Mouse (Mus musculus) left cerebral cortex, adult 11 months (tissue): ENCODE data around the gene Gsdma3.
A peak's percentile ranks its signal among the peaks of the same experiment; 100 is the strongest.

Source experiments
- DNase-seq: peaks from one replicate; pipeline ENCODE4 v3.0.0; 2022; ENCODE audit warnings: low spot score

The Gsdma3 gene

DNA sequence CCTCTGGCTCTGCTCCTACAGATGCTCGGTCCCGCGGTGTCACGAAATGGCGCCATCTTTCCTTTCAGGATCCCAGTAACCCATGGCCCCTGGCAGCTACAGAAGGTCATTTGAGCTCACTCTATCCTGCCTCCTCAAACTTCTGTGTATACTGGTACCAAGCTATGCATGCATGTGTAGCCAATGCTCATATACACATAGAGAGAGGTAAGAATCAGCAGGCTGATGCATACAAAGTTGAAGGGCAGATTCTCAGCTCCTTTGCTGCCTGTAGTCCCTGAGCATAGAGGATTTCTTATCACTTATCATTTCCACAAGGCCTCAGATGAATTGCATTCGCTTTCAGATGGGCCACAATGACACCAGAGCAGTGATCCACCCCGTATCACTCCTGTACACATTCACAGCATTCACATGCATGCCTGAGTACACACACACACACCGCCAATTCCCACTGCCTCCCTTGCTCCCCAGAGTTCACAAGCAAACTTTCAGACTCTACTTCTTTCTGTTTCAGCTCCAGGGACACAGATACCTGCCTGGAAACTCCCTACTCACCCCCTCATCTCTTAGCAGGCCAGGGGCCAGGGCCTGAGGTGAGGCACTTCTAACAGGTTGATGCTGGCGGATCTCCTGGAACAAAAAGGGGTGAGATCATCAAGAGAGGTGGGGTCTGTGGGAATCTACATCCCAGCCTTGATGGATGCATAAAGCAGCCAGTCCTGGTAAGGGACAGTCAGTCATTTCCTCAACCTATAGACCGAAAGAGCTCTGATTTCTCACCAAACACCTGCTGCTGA, at the start of gene Gsdma3, which contains the start of gene Gm12355:
TSS of gene Gsdma3 (plus strand) at position 750 of the 800 bp plus-strand sequence.
TSS of gene Gm12355 (minus strand) at position 51 of the 800 bp plus-strand sequence.
- no peak for DNase-seq

DNA sequence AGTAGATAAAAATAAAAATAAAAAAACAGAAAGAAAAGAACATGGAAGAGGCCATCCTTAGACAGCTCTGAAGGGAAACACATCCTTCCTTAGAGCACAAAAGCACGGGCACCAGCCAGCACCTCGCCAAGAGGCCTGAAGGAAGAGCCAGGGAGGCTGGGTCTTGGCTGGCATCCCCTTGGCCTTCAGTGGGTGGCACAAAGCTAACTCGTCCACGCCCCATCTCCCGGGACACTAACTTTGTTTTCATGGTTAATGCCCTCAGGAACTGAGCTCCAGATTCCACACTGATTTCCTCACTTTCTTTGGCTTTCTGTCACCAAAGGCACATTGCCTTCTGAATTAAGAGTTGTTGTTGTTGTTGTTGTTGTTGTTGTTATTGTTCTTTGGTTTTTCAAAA, 48.4 kb upstream of the Gsdma3 start:
- DNase-seq = no peak

- DNase-seq = no peak
Measured at GRCm38 (mm10) chr11:98580301-98581121, 45.6 kb upstream of the Gsdma3 start.

DNA sequence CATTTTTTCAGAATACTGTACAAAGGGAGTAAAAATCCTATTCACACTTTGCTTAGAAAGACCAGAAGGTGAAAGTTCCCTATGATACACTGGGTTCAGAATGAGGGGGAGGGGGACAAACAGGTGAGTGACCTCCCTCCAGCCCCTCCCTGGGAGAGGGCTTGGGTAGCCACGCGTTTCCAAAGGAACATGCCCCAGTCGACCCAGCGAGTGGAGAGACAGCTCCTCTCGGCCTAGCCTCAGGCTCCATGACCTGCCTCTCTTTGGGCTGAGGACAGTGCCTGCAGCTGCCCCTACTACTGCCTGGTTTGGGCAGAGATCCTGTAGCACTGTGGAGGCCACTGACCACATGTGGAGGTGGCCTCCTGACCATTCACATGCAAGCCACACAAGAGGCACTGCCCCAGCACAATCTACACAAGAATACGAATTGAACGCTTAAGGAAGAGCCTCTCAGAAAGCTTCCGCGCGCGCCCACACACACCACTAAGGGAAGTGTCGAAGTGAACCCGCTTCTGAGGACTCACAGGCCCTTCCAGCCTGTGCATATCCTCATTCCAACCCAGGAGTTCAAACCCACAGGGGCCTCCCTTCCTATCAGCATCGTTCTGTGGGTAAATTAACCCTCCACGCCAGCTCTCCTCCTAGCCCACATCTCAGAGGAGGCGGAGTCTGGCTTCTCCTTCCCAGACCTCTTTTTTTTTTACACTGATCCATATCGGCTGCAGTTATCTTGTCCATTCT, 44.7 kb upstream of the Gsdma3 start:
- DNase-seq = no peak

DNA sequence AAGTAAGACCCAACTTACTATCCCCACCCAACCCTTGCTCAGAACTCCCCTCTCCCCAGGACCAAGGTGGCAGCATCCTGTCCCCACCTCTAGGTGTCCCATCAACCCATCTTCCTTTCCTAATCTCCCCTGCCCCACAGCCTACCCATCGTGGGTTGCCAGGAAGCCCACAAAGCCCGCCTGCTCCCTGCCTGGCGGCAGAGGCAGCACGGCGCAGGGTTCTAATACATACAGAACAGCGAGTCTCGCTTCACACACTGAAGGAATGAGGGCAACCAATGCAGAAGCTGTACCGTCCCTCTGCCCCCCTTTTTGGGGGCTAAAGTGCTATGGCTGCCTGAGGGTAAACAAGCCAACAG, 44.2 kb upstream of the Gsdma3 start:
- DNase-seq = no peak

GRCm38 (mm10) chr11:98582551-98583264, 43.5 kb upstream of the Gsdma3 start:
- no peak for DNase-seq

DNA sequence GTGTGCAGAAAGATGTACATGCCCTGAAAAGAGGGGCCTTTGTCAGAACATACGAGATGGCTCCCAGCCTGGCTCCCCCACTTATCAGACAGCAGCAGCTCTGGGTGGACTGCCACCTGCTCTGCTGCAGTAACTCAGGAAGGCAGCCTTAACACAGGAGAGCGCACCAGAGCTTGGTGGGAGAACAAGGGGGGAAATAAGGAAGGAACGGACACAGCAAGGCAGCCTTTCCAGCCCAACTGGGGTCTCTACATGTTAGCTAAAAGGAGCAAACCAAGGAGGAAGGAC, 43.0 kb upstream of the Gsdma3 start:
- DNase-seq = no peak

DNA sequence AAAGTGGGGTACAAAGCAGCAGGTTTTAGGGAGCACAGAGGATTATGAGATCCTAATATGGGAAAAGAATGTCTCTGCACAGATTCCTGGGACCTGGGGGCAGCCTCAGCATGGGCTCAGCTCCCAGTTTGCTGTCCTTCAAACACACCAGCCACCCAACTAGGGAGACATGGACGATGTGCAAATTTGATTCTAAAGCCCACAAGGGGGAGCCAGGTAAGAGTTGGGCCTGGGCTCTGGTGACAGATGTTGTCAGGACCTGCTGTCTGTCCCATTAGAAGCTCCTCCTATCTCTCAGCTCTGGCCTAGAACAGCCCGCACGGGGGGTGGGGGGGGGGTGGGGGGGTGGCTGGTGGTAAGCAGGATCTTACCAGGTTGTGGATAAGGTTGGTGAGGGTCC, 42.6 kb upstream of the Gsdma3 start:
- DNase-seq = no peak

DNA sequence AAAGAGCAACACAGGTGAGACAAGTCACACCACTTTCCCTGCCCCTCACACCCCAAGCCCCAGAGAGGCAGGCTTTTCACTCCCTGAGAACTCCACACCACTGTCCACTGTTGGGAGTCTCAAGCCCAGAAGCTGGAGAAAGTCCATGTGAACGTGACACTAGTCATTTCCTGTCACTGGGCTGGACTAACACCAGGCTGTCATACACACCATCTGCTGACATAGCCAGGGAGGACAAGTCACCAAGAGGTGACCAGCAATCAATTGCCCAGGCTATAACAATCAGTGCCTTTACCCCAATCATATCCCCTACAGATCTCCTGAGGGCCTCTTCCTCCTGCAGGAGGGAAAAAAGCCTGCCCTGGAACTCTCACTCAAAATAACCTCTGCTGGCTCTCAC, 42.0 kb upstream of the Gsdma3 start:
- no peak for DNase-seq

DNA sequence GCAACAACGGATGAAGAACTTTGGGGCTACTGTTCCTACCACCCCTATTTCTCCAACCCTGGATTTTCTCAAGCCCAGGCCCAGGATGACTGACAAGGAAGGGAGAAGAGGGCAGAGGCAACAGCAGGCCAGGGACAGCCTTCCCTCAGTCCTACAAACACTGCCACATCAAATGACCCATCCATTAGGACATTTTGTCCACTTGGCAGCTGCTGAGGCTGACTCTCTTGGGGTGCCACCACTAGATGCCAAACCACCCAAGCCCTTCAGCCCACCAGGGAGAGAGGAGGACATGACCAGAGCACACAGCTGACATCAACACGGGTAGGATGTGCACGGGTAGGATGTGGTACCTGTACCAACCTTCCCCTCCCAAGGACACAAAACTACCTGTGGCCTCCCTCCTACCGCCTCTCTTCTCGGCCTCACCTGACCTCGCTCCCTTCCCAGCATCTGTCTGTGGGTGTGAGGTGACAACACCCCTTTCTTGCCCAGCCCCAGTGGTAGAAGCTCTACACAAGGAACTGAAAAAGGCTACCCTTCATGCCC, 41.5 kb upstream of the Gsdma3 start:
- no peak for DNase-seq

DNA sequence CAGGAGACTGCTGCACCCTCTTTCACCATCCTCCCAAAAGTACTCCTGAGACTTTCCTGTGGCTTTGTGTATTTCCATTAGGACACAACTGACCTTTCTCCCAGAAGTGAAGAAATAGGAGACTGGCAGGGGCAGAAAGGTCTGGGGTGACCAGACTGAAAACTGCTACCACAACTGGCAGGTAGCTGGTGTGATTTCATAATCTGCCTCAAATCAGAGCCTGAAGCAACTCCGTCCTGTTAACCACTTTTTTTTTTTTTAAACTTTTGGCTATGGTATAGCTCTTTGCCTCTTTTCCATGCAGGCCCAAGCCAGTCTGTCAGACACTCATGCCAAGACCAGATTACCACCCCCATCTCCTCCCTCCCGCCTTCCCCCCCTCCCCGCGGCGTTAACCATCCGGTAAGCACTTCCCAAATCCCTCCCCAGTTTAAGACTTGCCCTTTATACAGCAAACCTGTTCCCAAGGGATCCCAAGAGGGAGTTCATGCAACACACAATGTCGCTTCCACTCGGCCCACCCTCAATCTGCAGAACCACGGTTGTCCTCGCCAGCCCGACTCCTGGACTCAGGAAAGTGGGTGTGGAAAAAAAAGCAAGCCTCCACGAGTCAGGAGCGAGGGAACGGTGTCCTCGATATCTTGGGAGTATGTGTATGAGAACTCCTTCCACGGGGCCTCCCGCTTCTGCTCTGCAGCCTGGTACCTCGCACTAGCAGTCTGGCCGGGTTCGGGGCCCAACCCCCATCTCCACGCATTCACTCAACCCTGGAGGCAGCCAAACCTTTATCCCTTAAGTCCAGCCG, 39.9 kb upstream of the Gsdma3 start:
- peak; percentile 14 for DNase-seq

- peak; percentile 96 for DNase-seq
Measured at GRCm38 (mm10) chr11:98586892-98587563, 39.1 kb upstream of the Gsdma3 start, which contains the start of gene Ormdl3. Gene Ormdl3, minus strand, starts transcription at chr11:98587368.

DNA sequence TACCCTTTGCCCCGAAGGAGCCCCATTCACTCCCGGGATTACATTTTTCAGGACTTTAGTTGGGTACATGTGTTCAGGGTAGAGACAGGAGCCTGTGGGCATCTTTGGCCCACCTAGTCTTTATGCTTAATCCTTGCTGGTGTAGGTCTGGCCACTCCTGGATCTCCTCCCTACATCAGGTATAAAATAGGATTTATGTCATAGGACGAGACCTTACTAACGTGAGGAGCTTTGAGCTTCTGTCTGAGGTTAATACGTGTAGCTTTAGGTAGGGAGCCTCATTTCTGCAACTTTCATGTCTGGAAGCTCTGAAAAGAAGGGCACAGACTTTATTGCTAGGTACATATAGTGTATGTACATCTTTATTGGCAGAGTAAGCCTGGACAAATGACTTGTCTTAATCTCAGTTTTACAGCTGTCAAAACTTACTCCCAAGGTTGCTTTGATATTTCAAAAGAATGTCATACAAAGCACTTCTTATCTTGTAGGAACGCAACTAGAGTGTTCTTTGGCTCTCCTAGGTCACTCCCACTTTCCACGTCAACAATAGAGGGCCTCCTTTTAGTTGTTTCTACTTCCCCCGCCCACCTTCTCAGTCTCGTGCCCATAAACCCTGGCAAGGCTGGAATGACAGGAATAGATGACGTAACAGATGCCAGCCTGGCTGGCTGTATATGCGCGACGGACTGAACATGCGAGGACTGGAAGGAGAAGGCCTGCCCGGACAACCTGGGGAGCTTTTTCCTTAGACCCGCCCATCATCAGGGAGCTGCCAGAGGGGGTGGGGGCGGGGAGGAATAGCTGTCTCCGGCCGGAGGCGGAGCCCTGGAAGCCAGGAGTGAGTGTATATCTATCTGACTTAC, 38.2 kb upstream of the Gsdma3 start:
- peak; percentile 34 for DNase-seq

DNA sequence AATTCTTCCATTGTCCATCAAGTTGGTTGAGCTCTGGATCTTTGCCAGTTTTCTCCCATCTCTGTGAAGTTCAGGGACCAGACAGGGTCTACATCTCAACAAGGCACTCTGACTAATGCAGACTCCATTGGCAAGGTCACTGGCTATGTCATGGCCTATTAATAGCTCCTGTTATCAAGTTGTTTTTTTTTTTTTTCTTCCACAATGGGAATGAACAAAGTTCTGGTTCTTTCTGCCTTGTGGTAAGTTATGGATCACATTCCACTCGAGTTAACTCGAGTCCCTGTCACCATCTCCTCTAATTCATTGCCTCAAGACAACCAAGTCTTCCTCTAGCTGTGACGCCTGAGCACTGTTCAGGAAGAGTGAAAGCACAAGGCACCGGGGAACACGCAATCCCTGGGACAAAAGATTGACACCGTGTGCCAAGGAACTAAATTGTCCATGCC, 37.3 kb upstream of the Gsdma3 start:
- no peak for DNase-seq

GRCm38 (mm10) chr11:98589306-98589705, 36.9 kb upstream of the Gsdma3 start:
- DNase-seq = no peak

DNA sequence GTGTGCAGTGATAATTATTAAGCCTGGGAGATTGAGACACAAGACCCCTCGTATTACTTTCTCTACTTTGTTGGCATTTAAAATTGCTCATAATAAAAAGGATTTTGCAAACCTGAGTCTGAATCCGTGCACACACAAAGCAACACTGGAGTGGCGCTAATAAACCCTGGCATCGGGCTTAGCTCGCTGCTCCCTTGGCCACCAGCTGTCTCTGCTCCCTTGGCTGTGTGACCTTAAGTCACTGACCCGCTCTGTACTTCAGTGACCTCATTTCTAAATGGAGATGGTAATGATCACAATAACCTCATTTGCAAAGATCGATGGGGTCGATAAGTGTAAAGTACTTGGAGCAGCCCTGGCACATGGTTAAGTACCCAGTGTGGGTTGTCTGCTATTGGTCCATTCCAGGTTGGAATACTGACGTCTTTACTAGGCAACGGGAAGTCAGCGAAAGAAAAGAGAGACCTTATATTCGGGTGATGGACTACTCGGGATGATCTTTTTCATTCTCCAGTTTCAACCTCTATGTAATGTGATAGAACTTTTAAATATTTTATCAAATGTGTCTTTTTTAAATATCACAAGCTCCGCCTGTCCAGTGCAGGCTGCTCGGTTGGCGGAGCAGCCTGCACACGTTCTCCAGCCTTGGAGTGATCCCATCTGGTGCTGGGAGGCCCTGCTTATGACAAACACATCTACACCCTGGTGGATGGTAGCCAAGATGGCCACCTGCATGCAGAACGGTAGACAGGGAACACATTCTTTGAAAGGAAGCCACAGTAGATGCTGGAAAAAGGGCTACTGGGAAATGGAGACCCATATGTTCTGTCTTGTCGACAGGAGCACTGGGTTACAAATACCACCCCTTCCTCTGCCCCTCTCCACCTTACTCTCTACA, 35.4 kb upstream of the Gsdma3 start:
- no peak for DNase-seq

GRCm38 (mm10) chr11:98595021-98595420, 31.1 kb upstream of the Gsdma3 start:
- no peak for DNase-seq

GRCm38 (mm10) chr11:98595473-98595872, 30.7 kb upstream of the Gsdma3 start:
- no peak for DNase-seq
